Mouse (Mus musculus) erythroblast, embryonic 14.5 days (primary cell): ENCODE measurements around the gene Rab8b. TPM values are rescaled to one million over a fixed set of nuclear protein-coding genes. Genes with fewer than 3 reads are reported as not detected.
A peak's percentile ranks its signal among the peaks of the same experiment; 100 is the strongest.

Experiments used
- H3K27me3 ChIP-seq: 2 replicates; pipeline ENCODE4 v1.6.1; 2012; ENCODE audit warnings: inconsistent platforms; ENCODE audit not compliant: control insufficient read depth
- H3K36me3 ChIP-seq: 2 replicates; pipeline ENCODE4 v1.6.1; 2012; ENCODE audit warnings: mild to moderate bottlenecking, inconsistent platforms; ENCODE audit not compliant: control insufficient read depth
- H3K4me1 ChIP-seq: 2 replicates; pipeline ENCODE4 v1.6.1; 2012; ENCODE audit warnings: inconsistent platforms; ENCODE audit not compliant: control insufficient read depth
- H3K4me3 ChIP-seq: replicated peaks from 2 replicates; pipeline ENCODE3; 2012; ENCODE audit warnings: moderate library complexity, mild to moderate bottlenecking, inconsistent platforms
- H3K9me3 ChIP-seq: 2 replicates; pipeline ENCODE4 v1.6.1; 2012; ENCODE audit warnings: low read length, inconsistent platforms, mixed read lengths; ENCODE audit not compliant: control insufficient read depth
- GATA1 ChIP-seq: IDR thresholded peaks from 2 replicates; pipeline ENCODE4 v1.6.1; 2012; ENCODE audit warnings: low read length, inconsistent platforms, mixed read lengths
- TAL1 ChIP-seq: IDR thresholded peaks from 3 replicates; pipeline ENCODE4 v1.6.1; 2012; ENCODE audit warnings: low read length, inconsistent platforms, mixed read lengths
- polyA plus RNA-seq: library from polyadenylated mRNA; stranded (reverse); fragments of >175 nt; gene quantifications from 2 replicates; pipeline ENCODE4 v1.2.3, GENCODE M21; 2012

The Rab8b gene
- polyA plus RNA-seq: 0.37 and 0.53 TPM in 2 replicates

GRCm38 (mm10) chr9:66919382-66919971 is at the start of gene Rab8b:
Rab8b (minus strand) TSS chr9:66919687.
- peaks cover 2% of the 10 kb centered on the region for H3K9me3 ChIP-seq
- H3K36me3 ChIP-seq: peaks cover 40% of the 10 kb centered on the region
- no peaks in the 10 kb centered on the region for H3K27me3 ChIP-seq
- H3K4me3 ChIP-seq: peak within 1 kb of the TSS; percentile 91
- peak; percentile 78 for TF ChIP-seq GATA1
- no peak for TF ChIP-seq TAL1
- peaks cover 61% of the 10 kb centered on the region for H3K4me1 ChIP-seq

- no peaks in the 10 kb centered on the region for H3K9me3 ChIP-seq
- no peaks in the 10 kb centered on the region for H3K27me3 ChIP-seq
- no peak overlapping the region for H3K4me3 ChIP-seq
- H3K36me3 ChIP-seq: peaks cover 7% of the 10 kb centered on the region
- TF ChIP-seq GATA1 (no peak), TAL1 (no peak)
- H3K4me1 ChIP-seq: no peaks in the 10 kb centered on the region
Measured at GRCm38 (mm10) chr9:66967492-66967891, 48.0 kb upstream of the Rab8b start.

- Histone ChIP-seq H3K27me3 (no peaks in the 10 kb centered on the region), H3K36me3 (no peaks in the 10 kb centered on the region), H3K4me1 (no peaks in the 10 kb centered on the region), H3K4me3 (no peak overlapping the region), H3K9me3 (no peaks in the 10 kb centered on the region)
- TF ChIP-seq TAL1 (no peak), GATA1 (no peak)
Measured at GRCm38 (mm10) chr9:66961478-66961877, 42.0 kb upstream of the Rab8b start.

- Histone ChIP-seq H3K4me3 (no peak overlapping the region), H3K4me1 (no peaks in the 10 kb centered on the region), H3K9me3 (no peaks in the 10 kb centered on the region), H3K27me3 (no peaks in the 10 kb centered on the region), H3K36me3 (no peaks in the 10 kb centered on the region)
- no peak for TF ChIP-seq TAL1
- TF ChIP-seq GATA1: no peak
Measured at GRCm38 (mm10) chr9:66957451-66957850, 38.0 kb upstream of the Rab8b start.

GRCm38 (mm10) chr9:66952886-66953285 is 33.4 kb upstream of the Rab8b start:
- Histone ChIP-seq H3K4me1 (peaks cover 5% of the 10 kb centered on the region), H3K4me3 (no peak overlapping the region), H3K9me3 (no peaks in the 10 kb centered on the region), H3K27me3 (no peaks in the 10 kb centered on the region), H3K36me3 (peaks cover 15% of the 10 kb centered on the region)
- TF ChIP-seq GATA1: no peak
- no peak for TF ChIP-seq TAL1

GRCm38 (mm10) chr9:66952321-66952720 is 32.8 kb upstream of the Rab8b start:
- Histone ChIP-seq H3K27me3 (no peaks in the 10 kb centered on the region), H3K4me3 (no peak overlapping the region), H3K4me1 (peaks cover 7% of the 10 kb centered on the region), H3K36me3 (peaks cover 20% of the 10 kb centered on the region), H3K9me3 (no peaks in the 10 kb centered on the region)
- TF ChIP-seq TAL1 (no peak), GATA1 (no peak)

GRCm38 (mm10) chr9:66948536-66948935 is 29.0 kb upstream of the Rab8b start:
- Histone ChIP-seq H3K36me3 (peaks cover 20% of the 10 kb centered on the region), H3K27me3 (no peaks in the 10 kb centered on the region), H3K4me1 (peaks cover 32% of the 10 kb centered on the region), H3K4me3 (no peak overlapping the region), H3K9me3 (no peaks in the 10 kb centered on the region)
- no peak for TF ChIP-seq GATA1
- TF ChIP-seq TAL1: no peak

GRCm38 (mm10) chr9:66945647-66946641 is 26.5 kb upstream of the Rab8b start, which contains the start of gene Rps27l:
Rps27l (plus strand) TSS chr9:66946086.
- Histone ChIP-seq H3K9me3 (no peaks in the 10 kb centered on the region), H3K27me3 (no peaks in the 10 kb centered on the region), H3K4me3 (peak within 1 kb of the TSS; percentile 96), H3K4me1 (peaks cover 30% of the 10 kb centered on the region), H3K36me3 (peaks cover 20% of the 10 kb centered on the region)
- TF ChIP-seq TAL1: no peak
- no peak for TF ChIP-seq GATA1

- Histone ChIP-seq H3K36me3 (peaks cover 20% of the 10 kb centered on the region), H3K9me3 (no peaks in the 10 kb centered on the region), H3K4me1 (peaks cover 30% of the 10 kb centered on the region), H3K4me3 (peak overlapping the region; percentile 96), H3K27me3 (no peaks in the 10 kb centered on the region)
- no peak for TF ChIP-seq GATA1
- no peak for TF ChIP-seq TAL1
Measured at GRCm38 (mm10) chr9:66945161-66945560, 25.7 kb upstream of the Rab8b start.
